Mouse (Mus musculus) neutrophil, adult 5-6 weeks (primary cell): ENCODE results near the gene Wfdc10. TPM values are rescaled to one million over a fixed set of nuclear protein-coding genes. Genes with fewer than 3 reads are reported as not detected.
"Not testable (repeated sequence)": the region's sequence is repeated elsewhere in the genome, so short reads cannot be mapped to it uniquely, and the experiment has no call there.

Experiments used
- ATAC-seq: fragments of 151-379, 151-347 bp; 2 replicates; pipeline ENCODE4 v1.8.0; 2017; ENCODE audit warnings: mild to moderate bottlenecking, moderate TSS enrichment; ENCODE audit not compliant: insufficient number of reproducible peaks, poor library complexity, low FRiP score, severe bottlenecking; ENCODE audit errors: extremely low read depth
- total RNA-seq: library from RNA; stranded (forward); fragments of 200-1000 nt; gene quantifications from 2 replicates; pipeline ENCODE4 v1.2.3, GENCODE M21; 2017

Gene Wfdc10
- total RNA-seq: not detected in 2 replicates

DNA sequence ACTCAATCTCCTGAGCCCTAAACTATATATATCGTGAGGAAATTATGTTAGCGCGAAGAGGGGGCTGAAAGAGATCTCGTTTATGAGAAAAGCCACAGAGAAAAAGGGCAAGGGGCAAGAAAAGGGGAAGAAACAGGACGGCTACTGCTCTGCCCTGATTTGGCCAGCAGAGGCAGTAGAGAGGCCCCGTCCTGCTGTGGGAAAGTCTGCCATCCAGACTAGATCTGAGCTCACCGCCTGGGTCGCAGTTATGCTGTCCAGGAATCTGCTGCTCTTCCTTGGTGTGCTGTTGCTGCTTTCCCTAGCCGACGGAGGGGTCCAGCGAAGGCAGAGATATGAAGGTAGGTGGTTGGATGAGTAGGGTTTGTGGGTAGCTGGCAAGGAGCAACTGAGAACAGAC is at the start of gene Wfdc10:
Wfdc10 (plus strand) TSS at position 189 of the 400 bp plus-strand sequence.
- peak; percentile 92 for ATAC-seq

DNA sequence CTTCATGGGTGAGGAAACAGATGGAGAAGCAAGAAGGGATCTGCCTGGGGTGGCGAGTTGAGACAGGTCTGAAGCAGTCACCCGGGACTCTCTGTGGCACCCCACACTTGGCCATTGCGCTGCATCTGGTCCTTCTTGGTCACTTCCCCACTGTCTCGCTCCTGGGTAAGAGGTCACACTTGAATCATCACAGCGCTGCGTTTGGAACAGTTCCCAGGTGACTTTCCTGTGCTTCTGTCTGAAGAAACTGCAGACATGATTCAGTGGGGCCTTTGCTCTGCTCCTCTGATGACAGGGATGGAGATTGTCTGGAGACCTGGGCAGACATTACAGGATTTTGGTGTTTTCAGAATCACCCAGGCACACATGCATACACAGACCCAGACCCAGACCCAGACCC is 47.1 kb upstream of the Wfdc10 start:
- ATAC-seq: no peak

GRCm38 (mm10) chr2:164613471-164613870 is 42.4 kb upstream of the Wfdc10 start, which contains the start of the genes Wfdc6b and Wfdc8:
Wfdc6b (plus strand) TSS chr2:164613522.
Wfdc8 (minus strand) TSS chr2:164613626.
- ATAC-seq: not testable (repeated sequence)

- ATAC-seq: no peak
These were observed 40.5 kb upstream of the Wfdc10 start for GRCm38 (mm10) chr2:164615386-164615785.

DNA sequence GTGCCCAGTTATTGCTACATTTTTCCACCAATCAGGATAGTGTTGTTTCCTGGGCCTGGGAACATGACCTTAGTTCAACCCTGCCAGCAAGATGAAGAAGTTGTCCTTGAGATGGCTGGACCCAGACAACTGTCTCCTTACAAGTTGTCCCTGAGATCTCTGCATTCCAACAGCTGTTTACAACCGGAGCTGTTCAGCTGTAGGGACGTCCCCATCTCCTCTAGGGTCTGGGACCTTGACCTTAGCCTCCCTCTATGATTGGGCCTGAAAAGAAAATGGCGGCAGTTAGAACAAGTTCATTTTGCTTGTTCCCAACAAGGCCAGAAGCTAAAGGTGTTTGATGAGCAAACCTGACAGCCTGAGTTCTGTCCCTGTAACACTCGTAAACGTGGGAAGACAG is 36.8 kb upstream of the Wfdc10 start:
- ATAC-seq: no peak

- no peak for ATAC-seq
These were observed 34.1 kb upstream of the Wfdc10 start for GRCm38 (mm10) chr2:164621775-164622174.

GRCm38 (mm10) chr2:164635266-164635665 is 20.6 kb upstream of the Wfdc10 start:
- ATAC-seq: no peak

GRCm38 (mm10) chr2:164638696-164639095 is 17.1 kb upstream of the Wfdc10 start, which contains the start of gene Wfdc16:
Wfdc16 (minus strand) TSS chr2:164638796.
- ATAC-seq: no peak

DNA sequence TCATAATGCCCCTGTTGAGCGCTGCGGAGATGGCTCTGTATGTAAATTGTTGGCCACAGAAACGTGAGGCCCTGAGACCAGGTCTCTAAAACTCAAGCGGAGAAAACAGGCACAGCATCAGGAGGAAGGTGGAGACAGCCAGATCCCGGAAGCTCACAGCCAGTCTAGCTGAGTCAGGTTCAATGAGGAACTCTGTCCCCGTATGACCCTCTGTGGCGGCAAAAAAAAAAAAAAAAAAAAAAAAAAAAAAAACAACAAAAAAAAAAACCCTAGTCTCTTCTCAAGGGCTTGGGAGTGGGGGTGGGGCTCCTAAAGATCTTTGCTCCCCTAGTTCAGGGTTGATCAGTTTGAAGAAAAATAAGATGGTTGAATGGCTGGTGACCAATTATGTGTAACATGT is 14.7 kb upstream of the Wfdc10 start:
- ATAC-seq: peak; percentile 99

DNA sequence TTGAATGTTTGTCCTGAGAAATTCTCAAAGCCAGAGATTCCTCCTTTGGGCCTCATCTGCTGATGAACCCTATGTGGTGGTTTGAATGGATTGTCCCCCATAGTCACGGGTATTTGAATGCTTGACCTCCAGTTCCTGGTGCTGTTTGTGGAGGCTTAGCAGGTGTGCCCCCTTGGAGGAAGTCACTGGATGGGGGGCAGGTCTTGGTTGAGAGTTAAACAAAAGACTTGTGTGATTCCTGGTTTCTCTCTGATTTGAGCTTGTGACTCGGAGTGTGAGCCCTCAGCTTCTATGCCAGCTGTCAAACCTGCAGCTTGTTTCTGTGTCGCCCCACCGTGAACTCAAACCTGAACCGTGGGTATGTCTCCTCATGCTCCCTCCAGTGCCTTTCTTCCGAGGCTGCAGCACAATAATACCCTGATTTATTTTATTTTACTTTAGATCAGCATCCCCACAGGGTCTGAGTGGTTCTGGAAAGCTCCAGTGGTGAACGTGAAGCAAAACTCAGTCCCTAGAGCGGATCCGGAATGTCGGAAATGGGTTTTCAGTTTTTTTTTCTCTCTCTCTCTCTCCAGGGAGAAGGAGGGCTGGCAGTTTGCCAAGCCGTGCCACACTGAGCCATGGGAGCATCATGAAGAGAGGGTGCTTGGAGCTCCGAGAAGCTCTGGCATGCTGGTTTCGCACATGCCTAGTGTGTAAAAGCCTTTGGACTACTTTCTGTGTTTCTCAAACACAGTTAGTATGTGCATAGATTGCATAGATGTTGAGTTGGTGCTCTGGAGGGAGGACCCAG is 13.8 kb upstream of the Wfdc10 start:
- ATAC-seq: no peak

GRCm38 (mm10) chr2:164656483-164656882 is 637 bp downstream of the Wfdc10 start, which contains the start of gene Wfdc9:
Wfdc9 (minus strand) TSS chr2:164656583.
- no peak for ATAC-seq

DNA sequence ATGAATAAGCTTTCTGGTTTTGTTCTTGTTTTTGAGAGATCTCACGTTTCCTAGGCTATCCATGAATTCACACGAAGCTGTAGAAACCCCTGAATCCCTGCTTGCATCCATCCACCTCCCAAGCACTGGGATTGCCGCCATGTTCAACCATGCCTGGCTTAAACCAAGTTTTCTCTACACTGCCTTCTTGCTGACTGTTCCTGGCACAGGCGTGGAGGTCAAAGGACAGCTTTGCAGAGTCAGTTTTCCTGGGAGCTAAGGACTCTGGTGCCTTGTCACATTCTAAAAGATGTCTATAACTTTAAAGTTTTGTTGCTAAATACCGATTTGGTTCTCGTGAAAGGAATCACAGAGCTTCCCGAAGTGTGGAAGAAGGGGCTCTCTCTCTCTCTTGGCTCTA is 9.0 kb downstream of the Wfdc10 start:
- no peak for ATAC-seq

DNA sequence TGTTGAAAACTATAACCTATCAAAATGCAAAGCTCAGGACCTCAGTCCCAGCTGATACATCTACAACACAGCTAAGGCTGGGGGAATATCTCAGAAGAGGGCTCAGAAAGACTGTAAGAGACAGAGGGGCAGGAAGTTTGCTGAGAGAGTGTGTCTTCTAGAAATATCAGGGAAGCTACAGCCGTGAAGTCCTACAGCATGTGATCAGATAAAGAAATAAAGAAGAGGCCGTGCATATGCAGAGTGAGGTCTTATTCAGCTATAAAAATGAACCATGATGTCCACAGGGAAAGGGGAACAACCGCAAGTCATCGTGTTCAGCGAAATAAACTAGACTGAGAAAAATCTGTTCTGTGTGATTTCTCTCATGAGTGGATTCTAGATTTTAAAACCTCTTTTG is 14.4 kb downstream of the Wfdc10 start:
- no peak for ATAC-seq

- ATAC-seq: no peak
These were observed 15.1 kb downstream of the Wfdc10 start for GRCm38 (mm10) chr2:164670938-164671337.

GRCm38 (mm10) chr2:164673987-164674386 is 18.1 kb downstream of the Wfdc10 start, which contains the start of gene Wfdc11:
Wfdc11 (minus strand) TSS chr2:164674087.
- ATAC-seq: no peak

- no peak for ATAC-seq
These were observed 20.3 kb downstream of the Wfdc10 start for GRCm38 (mm10) chr2:164676103-164676502.

- ATAC-seq: no peak
These were observed 21.3 kb downstream of the Wfdc10 start for GRCm38 (mm10) chr2:164676916-164677685.

DNA sequence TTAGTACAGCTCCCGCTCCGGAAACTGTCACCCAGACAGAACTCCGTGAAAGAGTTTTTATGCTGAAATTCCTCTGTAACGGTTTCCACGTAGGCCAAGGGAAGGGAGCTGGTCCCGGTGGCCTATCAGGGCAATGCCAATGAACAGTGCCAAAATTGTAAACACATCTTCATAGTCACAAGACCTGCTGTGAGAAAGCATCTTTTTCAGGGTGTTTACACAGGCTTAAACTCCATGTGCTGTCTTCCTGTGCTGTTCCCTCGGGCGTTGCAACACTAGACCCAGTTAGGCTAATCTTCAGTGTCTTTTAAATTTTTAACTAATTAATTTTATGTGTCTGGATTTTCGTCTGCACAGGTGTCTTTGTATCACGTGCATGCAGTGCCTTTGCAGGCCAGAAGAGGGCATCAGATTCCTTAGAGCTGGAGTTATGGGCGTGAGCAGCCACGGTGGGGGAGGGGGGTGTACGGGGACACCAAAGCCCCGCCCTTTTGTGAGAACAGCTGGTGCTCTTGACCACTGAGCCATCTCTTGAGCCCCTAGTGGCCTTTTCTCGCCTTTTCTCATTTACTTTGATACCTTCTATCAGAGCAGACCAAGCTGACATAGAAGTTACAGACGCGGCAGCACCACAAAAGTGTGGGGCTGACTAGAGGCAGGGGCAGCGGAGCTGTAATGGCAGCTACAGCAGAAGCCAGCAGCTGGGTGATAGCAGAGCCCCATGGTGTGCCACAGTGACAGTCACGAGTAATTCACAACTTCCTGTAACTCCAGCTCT is 23.2 kb downstream of the Wfdc10 start:
- peak; percentile 84 for ATAC-seq

GRCm38 (mm10) chr2:164679906-164680305 is 24.1 kb downstream of the Wfdc10 start:
- peak; percentile 73 for ATAC-seq
